Mouse (Mus musculus) spleen, embryonic (tissue): ENCODE results near the gene Gm13420.

Experiments
- CTCF ChIA-PET: fragments of 350-600 bp; sonication (Branson Sonifier 250); formaldehyde crosslinking; loops from one replicate; lab custom pipeline; 2022; lab: Charles Lee

The Gm13420 gene

DNA sequence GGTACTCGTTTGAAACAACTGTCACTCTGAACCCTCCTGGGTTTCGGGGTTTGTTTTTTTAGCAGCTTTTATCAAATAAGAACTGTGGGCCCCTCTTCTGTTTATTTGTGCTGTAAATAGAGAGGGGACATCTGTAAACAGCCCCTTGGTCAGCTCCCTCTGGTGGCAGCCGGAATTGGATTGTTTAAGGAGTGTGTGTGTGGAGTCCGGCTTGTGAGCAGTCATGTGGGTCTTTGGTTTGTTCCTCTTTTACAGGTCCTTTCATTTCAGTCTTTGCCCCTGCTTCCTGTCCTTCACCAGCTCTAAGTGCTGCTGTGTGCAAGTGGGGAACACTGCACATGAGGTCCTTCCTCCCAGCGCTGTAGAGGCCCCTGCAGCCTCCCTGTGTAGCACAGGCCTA lies 12.1 kb downstream of the Gm13420 start:
- CTCF ChIA-PET, result no interaction called here

GRCm38 (mm10) chr2:29738799-29739198 lies 12.7 kb downstream of the Gm13420 start:
- CTCF ChIA-PET, result interaction anchor here (0.6 kb wide), 1 partner anchor 26 kb away, joined by 3 read pairs; no protein-coding TSS in a partner anchor

- CTCF ChIA-PET, result no interaction called here
Observed at GRCm38 (mm10) chr2:29737209-29737925, 14.1 kb downstream of the Gm13420 start.

GRCm38 (mm10) chr2:29735708-29736107 lies 15.8 kb downstream of the Gm13420 start:
- CTCF ChIA-PET, result no interaction called here

GRCm38 (mm10) chr2:29733348-29733747 lies 18.1 kb downstream of the Gm13420 start:
- CTCF ChIA-PET, result no interaction called here

- CTCF ChIA-PET, result no interaction called here
Observed at GRCm38 (mm10) chr2:29732559-29732958, 18.9 kb downstream of the Gm13420 start.

- CTCF ChIA-PET, result no interaction called here
Observed at GRCm38 (mm10) chr2:29731545-29731944, 19.9 kb downstream of the Gm13420 start.

GRCm38 (mm10) chr2:29729500-29729899 lies 22.0 kb downstream of the Gm13420 start:
- CTCF ChIA-PET, result no interaction called here

DNA sequence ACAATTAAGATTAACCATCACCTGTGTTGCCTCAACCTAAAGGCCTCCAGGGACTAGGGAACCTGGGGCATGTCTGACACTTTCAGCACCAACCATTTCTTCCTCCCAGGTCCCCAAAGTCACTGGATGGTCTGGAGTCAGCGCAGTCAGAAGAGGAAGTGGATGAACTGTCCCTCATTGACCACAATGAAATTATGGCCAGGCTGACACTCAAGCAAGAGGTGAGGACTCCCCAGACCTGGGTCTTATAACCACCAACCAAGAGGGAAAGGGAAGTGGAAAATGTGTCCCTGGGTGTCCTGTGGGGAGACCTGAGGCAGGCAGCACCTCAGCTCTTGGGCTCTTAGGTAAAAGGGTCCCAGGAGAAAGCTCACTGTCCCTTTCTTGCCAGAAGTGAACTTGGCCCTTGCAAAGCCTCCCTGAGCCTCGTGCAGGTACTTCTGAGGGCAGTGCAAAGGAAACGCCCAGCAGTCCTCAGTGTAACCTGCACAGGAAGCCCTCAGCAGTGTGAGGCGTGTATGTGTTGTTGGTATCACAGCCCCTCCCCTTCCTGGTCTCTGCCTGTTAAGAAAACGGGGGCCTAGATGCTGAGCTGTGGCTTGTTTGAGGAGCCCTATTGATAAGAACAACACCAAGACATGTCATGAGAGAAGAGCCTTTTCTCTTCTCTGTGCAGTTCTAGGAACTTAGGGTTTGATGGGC lies 26.7 kb downstream of the Gm13420 start:
- CTCF ChIA-PET, result no interaction called here

- CTCF ChIA-PET, result interaction anchor here (0.5 to 0.6 kb wide), 2 partner anchors 449 to 785 kb away, joined by 3 to 4 read pairs; no protein-coding TSS in a partner anchor
Observed at GRCm38 (mm10) chr2:29723132-29723531, 28.4 kb downstream of the Gm13420 start.

DNA sequence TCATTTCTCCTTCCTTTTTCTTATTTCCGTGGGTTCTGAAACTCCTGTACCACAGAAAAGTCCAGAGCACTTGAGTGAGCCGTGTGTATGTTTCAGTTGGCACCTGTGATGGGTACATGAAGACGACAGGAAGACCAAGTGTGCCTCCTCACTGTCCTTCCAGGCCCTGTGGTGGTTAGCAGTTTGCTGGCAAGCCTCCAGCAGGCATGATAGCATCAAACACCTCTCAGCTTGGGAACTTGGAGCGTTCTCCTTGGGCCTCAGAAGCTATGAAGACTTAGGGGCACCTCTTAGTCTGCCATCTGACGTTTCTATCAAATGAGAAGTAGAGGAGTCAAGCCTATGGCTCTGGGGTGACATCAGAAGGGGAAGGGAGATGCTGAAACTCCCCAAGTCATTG lies 32.9 kb downstream of the Gm13420 start:
- CTCF ChIA-PET, result interaction anchor here (0.6 kb wide), 1 partner anchor 126 kb away, joined by 4 read pairs; no protein-coding TSS in a partner anchor

DNA sequence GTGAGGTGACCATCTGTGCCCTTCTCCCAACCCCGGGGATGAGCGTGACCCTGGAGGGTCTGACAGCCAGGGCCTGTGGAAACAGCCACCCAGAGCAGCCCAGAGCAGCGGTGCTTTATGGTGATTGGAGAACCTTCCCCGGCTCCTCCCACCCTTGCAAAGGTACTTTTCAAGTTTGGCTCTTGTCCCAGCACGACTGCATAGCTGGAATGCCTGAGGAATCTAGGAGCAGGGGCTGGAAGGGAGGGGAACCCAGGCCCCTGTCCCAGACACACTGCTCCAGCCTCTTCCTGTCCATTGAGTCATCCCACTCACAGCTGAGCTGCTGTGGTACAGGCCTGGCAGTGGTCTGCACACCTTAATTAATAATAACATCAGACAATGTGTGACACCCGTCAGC lies 34.8 kb downstream of the Gm13420 start:
- CTCF ChIA-PET, result no interaction called here

DNA sequence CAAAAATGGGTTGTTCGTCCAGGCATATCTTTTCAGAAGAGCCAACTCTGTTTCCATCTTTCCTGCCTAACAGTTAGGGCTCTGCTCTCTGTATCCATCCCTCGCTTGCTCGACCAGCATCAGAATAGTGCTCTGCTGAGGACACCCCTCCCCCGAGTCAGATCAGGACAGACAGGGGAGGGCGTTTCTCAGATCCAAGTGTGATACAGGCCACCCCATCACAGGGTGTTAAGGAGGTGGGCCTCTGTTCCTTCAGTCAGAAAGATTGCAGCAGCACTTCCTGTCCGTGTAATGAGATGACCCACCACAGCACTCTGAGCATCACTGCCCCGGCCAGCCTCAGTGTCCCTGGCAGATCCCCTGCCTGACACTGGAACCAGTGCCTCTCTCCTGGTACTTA lies 35.3 kb downstream of the Gm13420 start:
- CTCF ChIA-PET, result no interaction called here

GRCm38 (mm10) chr2:29714127-29714526 lies 37.4 kb downstream of the Gm13420 start:
- CTCF ChIA-PET, result interaction anchor here (0.6 kb wide), 1 partner anchor 77 kb away, joined by 14 read pairs; no protein-coding TSS in a partner anchor

GRCm38 (mm10) chr2:29713501-29713900 lies 38.0 kb downstream of the Gm13420 start:
- CTCF ChIA-PET, result interaction anchor here (0.6 kb wide), 1 partner anchor 48 kb away, joined by 5 read pairs; no protein-coding TSS in a partner anchor

- CTCF ChIA-PET, result no interaction called here
Observed at GRCm38 (mm10) chr2:29711877-29712276, 39.6 kb downstream of the Gm13420 start.

DNA sequence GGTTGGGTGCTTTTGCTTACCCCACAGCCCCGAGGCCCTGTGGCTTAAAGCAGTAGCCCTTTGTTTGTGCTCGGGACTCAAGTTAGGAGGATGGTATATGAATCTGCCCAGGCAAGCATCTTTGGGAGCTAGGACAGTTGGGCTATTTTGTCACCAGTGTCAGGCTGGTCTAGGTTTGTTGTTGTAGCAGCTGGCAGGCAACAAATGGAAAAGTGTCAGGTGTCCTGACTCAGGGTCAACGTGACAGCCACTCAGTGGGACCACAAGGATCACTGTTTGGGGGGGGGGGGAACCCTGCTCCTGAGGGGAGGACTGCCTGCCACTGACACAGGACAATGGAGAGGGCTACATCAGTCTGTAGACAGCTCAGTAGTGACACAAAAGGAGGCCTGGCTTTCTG lies 40.4 kb downstream of the Gm13420 start:
- CTCF ChIA-PET, result interaction anchor here (0.6 kb wide), 1 partner anchor 160 kb away, joined by 3 read pairs; no protein-coding TSS in a partner anchor

- CTCF ChIA-PET, result interaction anchor here (0.5 kb wide), 1 partner anchor 64 kb away, joined by 3 read pairs; no protein-coding TSS in a partner anchor
Observed at GRCm38 (mm10) chr2:29708209-29708608, 43.3 kb downstream of the Gm13420 start.

GRCm38 (mm10) chr2:29707731-29708130 lies 43.8 kb downstream of the Gm13420 start:
- CTCF ChIA-PET, result interaction anchor here (0.5 to 0.9 kb wide), 2 partner anchors 21 to 63 kb away, joined by 3 read pairs; no protein-coding TSS in a partner anchor

- CTCF ChIA-PET, result interaction anchor here (0.9 kb wide), 1 partner anchor 21 kb away, joined by 3 read pairs; no protein-coding TSS in a partner anchor
Observed at GRCm38 (mm10) chr2:29706726-29707620, 44.5 kb downstream of the Gm13420 start.

- CTCF ChIA-PET, result no interaction called here
Observed at GRCm38 (mm10) chr2:29705493-29705892, 46.0 kb downstream of the Gm13420 start.
